Mouse (Mus musculus): ENCODE measurements around the gene Ep300. TPM values are rescaled to one million over a fixed set of nuclear protein-coding genes. Genes with fewer than 3 reads are reported as not detected.
A peak's percentile ranks its signal among the peaks of the same experiment; 100 is the strongest.

The Ep300 gene
- polyA plus RNA-seq, 1 experiment from 2014 or later: 17.3 TPM

- Histone ChIP-seq H3K36me3 (no peaks in the 10 kb centered on the region), H3K9ac (no peak overlapping the region), H3K27me3 (replicated peaks) (no peaks in the 10 kb centered on the region), H3K4me3 (no peak overlapping the region), H3K4me2 (no peak overlapping the region), H3K4me1 (replicated peaks) (no peaks in the 10 kb centered on the region), H3K27ac (ENCODE audit: poor library complexity, severe bottlenecking) (no peak overlapping the region), H3K9me3 (replicated peaks) (no peaks in the 10 kb centered on the region)
- ATAC-seq (ENCODE audit: insufficient number of reproducible peaks, low FRiP score): no peak
- WGBS: 72% methylated on average over 9 of the region's 9 CpGs
Observed at GRCm38 (mm10) chr15:81561996-81562395, 23.2 kb upstream of the Ep300 start.

- 46% methylated on average over 9 of the region's 9 CpGs for WGBS
- Histone ChIP-seq H3K36me3 (no peaks in the 10 kb centered on the region), H3K27ac (ENCODE audit: poor library complexity, severe bottlenecking) (no peak overlapping the region), H3K27me3 (replicated peaks) (no peaks in the 10 kb centered on the region), H3K4me1 (replicated peaks) (no peaks in the 10 kb centered on the region), H3K4me2 (no peak overlapping the region), H3K9ac (no peak overlapping the region), H3K4me3 (no peak overlapping the region), H3K9me3 (replicated peaks) (no peaks in the 10 kb centered on the region)
- ATAC-seq (ENCODE audit: insufficient number of reproducible peaks, low FRiP score): no peak
Observed at GRCm38 (mm10) chr15:81562491-81563488, 22.4 kb upstream of the Ep300 start.

DNA sequence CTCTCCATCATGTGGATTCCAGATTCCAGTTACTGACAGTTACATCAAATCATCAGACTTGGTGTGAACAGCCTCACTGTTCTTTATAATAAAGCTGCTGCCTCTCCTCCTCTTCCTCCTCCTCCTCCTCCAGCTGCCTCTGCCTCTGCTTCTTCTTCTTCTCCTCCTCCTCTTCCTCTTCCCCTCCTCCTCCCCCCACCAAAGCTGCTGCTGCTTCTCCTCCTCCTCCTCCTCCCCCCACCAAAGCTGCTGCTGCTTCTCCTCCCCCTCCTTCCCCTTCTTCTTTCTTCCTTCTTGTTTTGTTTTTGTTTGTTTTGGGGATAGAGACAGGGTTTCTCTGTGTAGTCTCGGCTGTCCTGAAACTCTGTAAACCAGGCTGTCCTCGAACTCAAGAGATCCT is 17.1 kb upstream of the Ep300 start:
- Histone ChIP-seq H3K27me3 (replicated peaks) (no peaks in the 10 kb centered on the region), H3K4me3 (no peak overlapping the region), H3K4me2 (no peak overlapping the region), H3K27ac (ENCODE audit: poor library complexity, severe bottlenecking) (no peak overlapping the region), H3K9ac (no peak overlapping the region), H3K36me3 (no peaks in the 10 kb centered on the region), H3K4me1 (replicated peaks) (no peaks in the 10 kb centered on the region), H3K9me3 (replicated peaks) (no peaks in the 10 kb centered on the region)
- WGBS: 22% methylated on average over 2 of the region's 2 CpGs
- no peak for ATAC-seq (ENCODE audit: insufficient number of reproducible peaks, low FRiP score)

DNA sequence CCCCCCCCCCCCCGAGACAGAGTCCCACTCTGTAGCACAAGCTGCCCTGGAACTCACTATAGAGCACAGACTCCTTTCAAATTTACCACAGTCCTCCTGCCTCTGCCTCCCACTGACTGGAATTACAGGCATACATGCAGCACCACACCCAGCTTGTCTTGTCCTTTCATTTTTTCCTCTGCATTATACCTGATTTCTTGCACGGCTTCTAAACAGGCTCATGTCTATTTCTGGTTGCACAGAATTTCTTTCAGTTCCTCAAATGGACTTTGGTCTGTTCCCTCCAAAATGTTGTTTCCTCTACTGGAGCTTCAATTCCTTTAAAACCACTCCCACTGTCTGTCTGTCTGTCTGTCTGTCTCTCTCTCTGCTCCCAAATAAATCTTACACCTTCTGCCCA is 16.6 kb upstream of the Ep300 start:
- Histone ChIP-seq H3K4me3 (no peak overlapping the region), H3K27ac (ENCODE audit: poor library complexity, severe bottlenecking) (no peak overlapping the region), H3K4me2 (no peak overlapping the region), H3K4me1 (replicated peaks) (no peaks in the 10 kb centered on the region), H3K9ac (no peak overlapping the region), H3K27me3 (replicated peaks) (no peaks in the 10 kb centered on the region), H3K36me3 (no peaks in the 10 kb centered on the region), H3K9me3 (replicated peaks) (no peaks in the 10 kb centered on the region)
- WGBS: 53% methylated on average over 1 of the region's 2 CpGs
- no peak for ATAC-seq (ENCODE audit: insufficient number of reproducible peaks, low FRiP score)

DNA sequence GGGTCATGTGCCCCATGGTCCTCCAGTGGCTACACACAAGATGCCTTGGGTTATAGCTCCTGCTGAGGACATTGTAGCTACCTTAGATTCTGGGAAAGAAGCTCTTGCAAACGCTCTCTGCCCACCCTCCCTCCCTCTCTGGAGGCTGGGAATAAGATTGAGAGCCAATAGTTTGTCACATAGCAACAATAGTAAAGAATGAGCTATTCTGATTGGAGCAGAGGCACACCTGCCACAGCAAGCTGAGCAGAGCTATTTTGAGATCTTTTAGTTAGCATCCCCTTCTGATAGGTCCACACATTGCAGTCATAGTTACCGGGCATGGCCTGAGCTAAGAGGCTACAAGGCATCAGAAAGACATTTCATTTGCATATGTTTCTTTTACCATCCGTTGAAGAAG is 8.2 kb upstream of the Ep300 start:
- H3K36me3 ChIP-seq: no peaks in the 10 kb centered on the region
- ATAC-seq (ENCODE audit: insufficient number of reproducible peaks, low FRiP score): no peak
- H3K27ac ChIP-seq (ENCODE audit: poor library complexity, severe bottlenecking): no peak overlapping the region
- H3K27me3 ChIP-seq (replicated peaks): no peaks in the 10 kb centered on the region
- H3K9ac ChIP-seq: no peak overlapping the region
- H3K4me1 ChIP-seq (replicated peaks): peaks cover 5% of the 10 kb centered on the region
- WGBS: 8% methylated on average over 3 of the region's 3 CpGs
- no peak overlapping the region for H3K4me3 ChIP-seq
- no peak overlapping the region for H3K4me2 ChIP-seq
- no peaks in the 10 kb centered on the region for H3K9me3 ChIP-seq (replicated peaks)

- H3K9ac ChIP-seq: no peak overlapping the region
- no peak overlapping the region for H3K4me2 ChIP-seq
- WGBS: 87% methylated on average over 7 of the region's 7 CpGs
- no peak overlapping the region for H3K27ac ChIP-seq (ENCODE audit: poor library complexity, severe bottlenecking)
- H3K9me3 ChIP-seq (replicated peaks): no peaks in the 10 kb centered on the region
- H3K27me3 ChIP-seq (replicated peaks): no peaks in the 10 kb centered on the region
- H3K36me3 ChIP-seq: no peaks in the 10 kb centered on the region
- H3K4me3 ChIP-seq: no peak overlapping the region
- ATAC-seq (ENCODE audit: insufficient number of reproducible peaks, low FRiP score): no peak
- peaks cover 5% of the 10 kb centered on the region for H3K4me1 ChIP-seq (replicated peaks)
Observed at GRCm38 (mm10) chr15:81577743-81578165, 7.4 kb upstream of the Ep300 start.

- peaks cover 11% of the 10 kb centered on the region for H3K4me1 ChIP-seq (replicated peaks)
- ATAC-seq (ENCODE audit: insufficient number of reproducible peaks, low FRiP score): no peak
- H3K9ac ChIP-seq: peak overlapping the region; percentile 69
- H3K27ac ChIP-seq (ENCODE audit: poor library complexity, severe bottlenecking): peak overlapping the region; percentile 78
- WGBS: 23% methylated on average over 3 of the region's 3 CpGs
- H3K36me3 ChIP-seq: no peaks in the 10 kb centered on the region; the same call in 1 of the 2 replicates
- peak overlapping the region; percentile 80 for H3K4me2 ChIP-seq
- no peaks in the 10 kb centered on the region for H3K27me3 ChIP-seq (replicated peaks)
- no peaks in the 10 kb centered on the region for H3K9me3 ChIP-seq (replicated peaks)
- peak overlapping the region; percentile 99 for H3K4me3 ChIP-seq
Observed at GRCm38 (mm10) chr15:81584466-81584865, 685 bp upstream of the Ep300 start.

- Histone ChIP-seq H3K4me3 (peak overlapping the region; percentile 99), H3K9ac (peak overlapping the region; percentile 100), H3K27ac (ENCODE audit: poor library complexity, severe bottlenecking) (peak overlapping the region; percentile 100), H3K4me1 (replicated peaks) (peaks cover 11% of the 10 kb centered on the region), H3K4me2 (peak overlapping the region; percentile 80), H3K9me3 (replicated peaks) (no peaks in the 10 kb centered on the region), H3K36me3 (peaks cover 3% of the 10 kb centered on the region; the same call in 1 of the 2 replicates), H3K27me3 (replicated peaks) (no peaks in the 10 kb centered on the region)
- peak; percentile 77 for ATAC-seq (ENCODE audit: insufficient number of reproducible peaks, low FRiP score)
- 0% methylated on average over 62 of the region's 77 CpGs for WGBS
Observed at GRCm38 (mm10) chr15:81585746-81586461, 753 bp downstream of the Ep300 start.

GRCm38 (mm10) chr15:81586466-81586865 is 1.3 kb downstream of the Ep300 start:
- WGBS: 0% methylated on average over 28 of the region's 28 CpGs
- Histone ChIP-seq H3K27me3 (replicated peaks) (no peaks in the 10 kb centered on the region), H3K27ac (ENCODE audit: poor library complexity, severe bottlenecking) (peak overlapping the region; percentile 100), H3K4me1 (replicated peaks) (peaks cover 11% of the 10 kb centered on the region), H3K9ac (peak overlapping the region; percentile 100), H3K36me3 (peaks cover 3% of the 10 kb centered on the region; the same call in 1 of the 2 replicates), H3K4me3 (peak overlapping the region; percentile 99), H3K9me3 (replicated peaks) (no peaks in the 10 kb centered on the region), H3K4me2 (peak overlapping the region; percentile 80)
- no peak for ATAC-seq (ENCODE audit: insufficient number of reproducible peaks, low FRiP score)

- WGBS: 45% methylated on average over 2 of the region's 2 CpGs
- ATAC-seq (ENCODE audit: insufficient number of reproducible peaks, low FRiP score): no peak
- no peaks in the 10 kb centered on the region for H3K27me3 ChIP-seq (replicated peaks)
Observed at GRCm38 (mm10) chr15:81587686-81588085, 2.5 kb downstream of the Ep300 start.

GRCm38 (mm10) chr15:81594146-81594696 is 9.1 kb downstream of the Ep300 start:
- no peaks in the 10 kb centered on the region for H3K27me3 ChIP-seq (replicated peaks)
- ATAC-seq (ENCODE audit: insufficient number of reproducible peaks, low FRiP score): no peak
- no peak overlapping the region for H3K4me3 ChIP-seq
- no peak overlapping the region for H3K9ac ChIP-seq
- peaks cover 20% of the 10 kb centered on the region for H3K36me3 ChIP-seq
- H3K9me3 ChIP-seq (replicated peaks): no peaks in the 10 kb centered on the region
- WGBS: 92% methylated on average over 3 of the region's 3 CpGs
- H3K27ac ChIP-seq (ENCODE audit: poor library complexity, severe bottlenecking): no peak overlapping the region
- no peaks in the 10 kb centered on the region; the same call in 1 of the 2 replicates for H3K4me1 ChIP-seq (replicated peaks)
- H3K4me2 ChIP-seq: no peak overlapping the region

More at GRCm38 (mm10) chr15:81587686-81588085, 2.5 kb downstream of the Ep300 start:
- Histone ChIP-seq H3K27ac (ENCODE audit: poor library complexity, severe bottlenecking) (no peak overlapping the region; the same call in 1 of the 2 replicates), H3K9me3 (replicated peaks) (no peaks in the 10 kb centered on the region), H3K36me3 (peaks cover 8% of the 10 kb centered on the region), H3K4me2 (peak overlapping the region; percentile 80), H3K4me1 (replicated peaks) (peaks cover 11% of the 10 kb centered on the region), H3K9ac (peak overlapping the region; percentile 100), H3K4me3 (peak overlapping the region; percentile 99)
